Mouse (Mus musculus) megakaryocyte, adult 5-6 weeks (primary cell): ENCODE measurements around the gene Gm37240. TPM values are rescaled to one million over a fixed set of nuclear protein-coding genes. Genes with fewer than 3 reads are reported as not detected.

ENCODE experiments used
- ATAC-seq: 2 replicates; pipeline ENCODE4 v1.8.0; 2016; ENCODE audit warnings: mild to moderate bottlenecking, inconsistent platforms; ENCODE audit not compliant: poor library complexity, severe bottlenecking
- total RNA-seq, 2 experiments: library from RNA; stranded (forward) in 1 of 2; stranded (reverse) in 1 of 2; fragments of 153-499, 151-499 nt in 1 of 2; fragments of 221-1000, 200-1000 nt in 1 of 2; gene quantifications; 2 replicates each; pipeline versions ENCODE4 v1.2.3 to v1.2.4; 2015 to 2017

Gene Gm37240
- total RNA-seq, 2 experiments from 2014 or later = 0.07 to 0.15 TPM

GRCm38 (mm10) chr3:84703083-84703810, 1184.1 kb downstream of the Gm37240 start:
- peak; percentile 33; the same call in 1 of the 2 replicates for ATAC-seq

GRCm38 (mm10) chr3:84701964-84702363, 1185.4 kb downstream of the Gm37240 start:
- ATAC-seq = no peak

- no peak for ATAC-seq
Observed at GRCm38 (mm10) chr3:84701509-84701908, 1185.8 kb downstream of the Gm37240 start.

GRCm38 (mm10) chr3:84696428-84696917, 1190.8 kb downstream of the Gm37240 start:
- ATAC-seq = no peak

- no peak for ATAC-seq
Observed at GRCm38 (mm10) chr3:84695867-84696361, 1191.4 kb downstream of the Gm37240 start.

GRCm38 (mm10) chr3:84695418-84695817, 1191.9 kb downstream of the Gm37240 start:
- ATAC-seq = no peak

- ATAC-seq = no peak
Observed at GRCm38 (mm10) chr3:84693886-84694285, 1193.4 kb downstream of the Gm37240 start.

- no peak for ATAC-seq
Observed at GRCm38 (mm10) chr3:84692647-84693199, 1194.6 kb downstream of the Gm37240 start.

- peak; percentile 20; the same call in 1 of the 2 replicates for ATAC-seq
Observed at GRCm38 (mm10) chr3:84690091-84690771, 1197.1 kb downstream of the Gm37240 start.

GRCm38 (mm10) chr3:84689656-84690055, 1197.7 kb downstream of the Gm37240 start:
- no peak for ATAC-seq

- ATAC-seq = no peak
Observed at GRCm38 (mm10) chr3:84688176-84688575, 1199.1 kb downstream of the Gm37240 start.

- no peak for ATAC-seq
Observed at GRCm38 (mm10) chr3:84687488-84687846, 1199.9 kb downstream of the Gm37240 start.

GRCm38 (mm10) chr3:84686799-84687487, 1200.4 kb downstream of the Gm37240 start:
- peak; percentile 67 for ATAC-seq

- no peak for ATAC-seq
Observed at GRCm38 (mm10) chr3:84686294-84686672, 1201.0 kb downstream of the Gm37240 start.

- peak; percentile 60 for ATAC-seq
Observed at GRCm38 (mm10) chr3:84685662-84686293, 1201.5 kb downstream of the Gm37240 start.

- no peak for ATAC-seq
Observed at GRCm38 (mm10) chr3:84683788-84684187, 1203.5 kb downstream of the Gm37240 start.

GRCm38 (mm10) chr3:84681699-84682098, 1205.6 kb downstream of the Gm37240 start:
- ATAC-seq = peak; percentile 44

GRCm38 (mm10) chr3:84680062-84680461, 1207.3 kb downstream of the Gm37240 start:
- ATAC-seq = no peak

GRCm38 (mm10) chr3:84679542-84679941, 1207.8 kb downstream of the Gm37240 start:
- ATAC-seq = no peak

GRCm38 (mm10) chr3:84678891-84679290, 1208.4 kb downstream of the Gm37240 start:
- peak; percentile 67 for ATAC-seq
